7 mouse cellular contexts compared by ENCODE assay signal in genomic region chr9:61351164-61351563, GRCm38 (mm10). TPM values are rescaled to one million over a fixed set of nuclear protein-coding genes. Genes with fewer than 3 reads are reported as not detected.
DNase-seq lines count a peak whose midpoint lies in the region; ATAC-seq and TF ChIP-seq lines count a peak whose summit lies in the region.

No protein-coding gene starts in this region.

- no peak overlapping the region for H3K4me3 ChIP-seq in kidney, adult 2 months (ENCODE audit: insufficient read depth, low read depth, low read length)

- peak; percentile 51 for DNase-seq in right cerebral cortex, postnatal 4 days
- DNase-seq in right cerebral cortex, adult 2 months (ENCODE audit: low spot score in 2 of 2) = no peak
- peak; percentile 39 to 43 for DNase-seq in gastrocnemius, postnatal 36 days
- peak; percentile 97 for DNase-seq in kidney, adult 2 months
- DNase-seq in lung, postnatal 36 days = peak; percentile 77
- no peak for DNase-seq in urinary bladder, postnatal 36 days (ENCODE audit: low spot score in 2 of 2)

- WGBS in kidney, adult 2 months = 26% methylated on average over 4 of the region's 4 CpGs

- H3K27me3 ChIP-seq in kidney, adult 2 months (replicated peaks; ENCODE audit: control insufficient read depth, insufficient read depth, low read length) = no peaks in the 10 kb centered on the region

- no peak for TF ChIP-seq CTCF in kidney, adult 2 months (conservative IDR thresholded peaks at IDR 0.05; ENCODE audit: insufficient read depth, insufficient read length, low read depth, low read length)

- no peak for ATAC-seq in activated CD4-positive, CD25-positive, alpha-beta regulatory T cell, adult 4 months

- TF ChIP-seq POLR2A in kidney, adult 2 months (IDR thresholded peaks at IDR 0.05; ENCODE audit: low read depth, low read length) = no peak

- intact Hi-C loops in gastrocnemius, postnatal 36 days (cut with DNase I) = no loop called here

- peak overlapping the region; percentile 68; the same call in 1 of the 2 replicates for H3K27ac ChIP-seq in kidney, adult 2 months (ENCODE audit: insufficient read depth, low read depth, low read length)

- H3K4me1 ChIP-seq in kidney, adult 2 months (ENCODE audit: control insufficient read depth, insufficient read depth, low read length) = peaks cover 20% of the 10 kb centered on the region

- no peaks in the 10 kb centered on the region for H3K36me3 ChIP-seq in kidney, adult 2 months (ENCODE audit: control insufficient read depth, insufficient read depth, low read length)

RNA-seq across cellular contexts. Expression of gene Tle3, which starts 21.0 kb away (rescaled TPM):
- 1 to 10 TPM; 6.3 to 7.0 TPM for total RNA-seq in gastrocnemius, postnatal 36 days (2021)
- 47.2 and 50.9 TPM in 2 replicates for polyA plus RNA-seq in kidney, adult 2 months (2012; rRNA removed)
- 10 to 100 TPM; 20.4 to 21.1 TPM for polyA plus RNA-seq in activated CD4-positive, CD25-positive, alpha-beta regulatory T cell, adult 4 months (2017; shearing (Covaris generic))

Comparison
In these comparisons a context has a peak if more than half of its experiments do, and no peak if none do; other contexts are left out.
1. DNase-seq: peak in right cerebral cortex, postnatal 4 days (single experiment), gastrocnemius, postnatal 36 days (2 of 2), kidney, adult 2 months (single experiment) and lung, postnatal 36 days (single experiment); none in right cerebral cortex, adult 2 months (0 of 2) and urinary bladder, postnatal 36 days (0 of 2).